Mouse (Mus musculus): Measurements from ENCODE around the gene Bdkrb2.

DNA sequence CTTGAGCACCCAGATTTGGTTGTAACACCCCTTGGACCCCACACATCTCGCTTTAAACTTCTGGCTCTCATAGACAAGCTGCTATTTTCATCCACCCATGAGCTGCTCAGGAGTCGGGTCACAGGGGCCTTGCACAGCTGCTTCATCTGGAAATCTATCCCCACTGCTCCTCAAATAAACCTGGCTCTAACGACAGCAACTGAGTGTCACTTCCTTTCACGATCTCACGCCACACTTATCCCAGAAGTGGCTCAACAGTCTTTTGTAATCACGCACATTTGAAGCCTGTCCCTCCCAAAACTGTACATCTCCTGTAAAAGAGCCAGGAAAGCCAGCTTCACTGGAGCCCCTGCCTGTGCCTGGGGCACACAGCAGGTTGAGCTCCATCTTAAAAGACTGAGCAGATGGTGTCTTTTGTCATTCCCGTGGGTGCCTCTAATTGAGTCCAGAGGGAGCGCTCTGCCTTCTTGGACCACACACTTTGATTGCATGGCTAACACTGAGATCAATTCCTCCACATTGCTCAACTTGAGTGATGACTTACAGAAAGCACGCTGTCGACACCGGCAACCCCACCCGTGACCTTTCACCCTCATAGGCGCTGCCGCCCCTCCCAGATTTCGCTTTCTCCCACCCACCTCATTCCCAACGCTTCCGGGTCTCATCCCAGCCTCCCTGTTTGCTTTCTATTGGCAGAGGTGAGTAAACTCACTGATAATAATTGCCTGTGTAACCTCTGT, 17.2 kb upstream of the Bdkrb2 start:
- TF ChIP-seq CTCF (IDR thresholded peaks at IDR 0.05; ENCODE audit: low read depth) (no peak), EP300 (IDR thresholded peaks at IDR 0.05; ENCODE audit: low read depth) (no peak)

Data from heart, postnatal 0 days (tissue).